Mouse (Mus musculus): ENCODE data around the gene Pfkfb3.

The Pfkfb3 gene

GRCm38 (mm10) chr2:11503736-11504135 is 50.1 kb downstream of the Pfkfb3 start:
- in situ Hi-C loops (cut with MboI, MseI), result loop anchor here (5.0 kb wide), 2 partner anchors 44 to 171 kb away; no protein-coding TSS in a partner anchor

- in situ Hi-C loops (cut with MboI, MseI), result loop anchor here (5.0 kb wide), 2 partner anchors 44 to 171 kb away; no protein-coding TSS in a partner anchor
Observed at GRCm38 (mm10) chr2:11502901-11503431, 50.9 kb downstream of the Pfkfb3 start.

- in situ Hi-C loops (cut with MboI, MseI), result loop anchor here (5.0 kb wide), 2 partner anchors 45 to 170 kb away; no protein-coding TSS in a partner anchor
Observed at GRCm38 (mm10) chr2:11502255-11502765, 51.6 kb downstream of the Pfkfb3 start.

- in situ Hi-C loops (cut with MboI, MseI), result loop anchor here (5.0 kb wide), 2 partner anchors 46 to 169 kb away; no protein-coding TSS in a partner anchor
Observed at GRCm38 (mm10) chr2:11501301-11502254, 52.3 kb downstream of the Pfkfb3 start.

GRCm38 (mm10) chr2:11500666-11501065 is 53.2 kb downstream of the Pfkfb3 start:
- in situ Hi-C loops (cut with MboI, MseI), result loop anchor here (5.0 kb wide), 2 partner anchors 47 to 168 kb away; no protein-coding TSS in a partner anchor

- in situ Hi-C loops (cut with MboI, MseI), result no loop called here
Observed at GRCm38 (mm10) chr2:11496601-11497031, 57.3 kb downstream of the Pfkfb3 start.

- in situ Hi-C loops (cut with MboI, MseI), result no loop called here
Observed at GRCm38 (mm10) chr2:11494841-11495255, 59.0 kb downstream of the Pfkfb3 start.

GRCm38 (mm10) chr2:11492855-11493254 is 61.0 kb downstream of the Pfkfb3 start:
- in situ Hi-C loops (cut with MboI, MseI), result no loop called here

GRCm38 (mm10) chr2:11491471-11491870 is 62.4 kb downstream of the Pfkfb3 start:
- in situ Hi-C loops (cut with MboI, MseI), result no loop called here

GRCm38 (mm10) chr2:11490554-11490953 is 63.3 kb downstream of the Pfkfb3 start:
- in situ Hi-C loops (cut with MboI, MseI), result no loop called here

GRCm38 (mm10) chr2:11483226-11483625 is 70.7 kb downstream of the Pfkfb3 start:
- in situ Hi-C loops (cut with MboI, MseI), result no loop called here

- in situ Hi-C loops (cut with MboI, MseI), result no loop called here
Observed at GRCm38 (mm10) chr2:11482364-11482763, 71.5 kb downstream of the Pfkfb3 start.

GRCm38 (mm10) chr2:11478960-11479359 is 74.9 kb downstream of the Pfkfb3 start:
- in situ Hi-C loops (cut with MboI, MseI), result no loop called here

GRCm38 (mm10) chr2:11475316-11475715 is 78.6 kb downstream of the Pfkfb3 start:
- in situ Hi-C loops (cut with MboI, MseI), result no loop called here

- in situ Hi-C loops (cut with MboI, MseI), result no loop called here
Observed at GRCm38 (mm10) chr2:11464661-11465099, 89.2 kb downstream of the Pfkfb3 start.

- in situ Hi-C loops (cut with MboI, MseI), result no loop called here
Observed at GRCm38 (mm10) chr2:11460976-11461375, 92.9 kb downstream of the Pfkfb3 start.

GRCm38 (mm10) chr2:11458494-11458893 is 95.4 kb downstream of the Pfkfb3 start:
- in situ Hi-C loops (cut with MboI, MseI), result no loop called here

- in situ Hi-C loops (cut with MboI, MseI), result no loop called here
Observed at GRCm38 (mm10) chr2:11457904-11458303, 96.0 kb downstream of the Pfkfb3 start.

- in situ Hi-C loops (cut with MboI, MseI), result no loop called here
Observed at GRCm38 (mm10) chr2:11448711-11449110, 105.2 kb downstream of the Pfkfb3 start.

- in situ Hi-C loops (cut with MboI, MseI), result no loop called here
Observed at GRCm38 (mm10) chr2:11447865-11448264, 106.0 kb downstream of the Pfkfb3 start.

- in situ Hi-C loops (cut with MboI, MseI), result no loop called here
Observed at GRCm38 (mm10) chr2:11445722-11446121, 108.2 kb downstream of the Pfkfb3 start.

- in situ Hi-C loops (cut with MboI, MseI), result no loop called here
Observed at GRCm38 (mm10) chr2:11441864-11442263, 112.0 kb downstream of the Pfkfb3 start.

Measured in T-helper 1 cell (primary cell).